Mouse (Mus musculus): ENCODE measurements around the gene Slc22a5. TPM values are rescaled to one million over a fixed set of nuclear protein-coding genes. Genes with fewer than 3 reads are reported as not detected.
A peak's percentile ranks its signal among the peaks of the same experiment; 100 is the strongest.

Gene Slc22a5
- polyA plus RNA-seq, 1 experiment from 2014 or later = 32.0 TPM

GRCm38 (mm10) chr11:53900991-53901390 is 9.5 kb upstream of the Slc22a5 start:
- no peak overlapping the region for H3K4me3 ChIP-seq (replicated peaks; ENCODE audit: low read depth, low read length)
- no peak overlapping the region for H3K9ac ChIP-seq (ENCODE audit: low read depth, low read length)
- H3K4me2 ChIP-seq (ENCODE audit: low read length) = no peak overlapping the region
- no peak for ATAC-seq (replicated peaks; ENCODE audit: low FRiP score, low read depth)
- no peaks in the 10 kb centered on the region for H3K27me3 ChIP-seq (ENCODE audit: insufficient read depth, low read length)
- no peak for DNase-seq (ENCODE audit: low spot score)
- no peak for TF ChIP-seq CTCF (IDR thresholded peaks at IDR 0.05; ENCODE audit: low read depth)
- peaks cover 10% of the 10 kb centered on the region; the same call in 1 of the 2 replicates for H3K4me1 ChIP-seq (replicated peaks; ENCODE audit: insufficient read depth, low read length)
- no peaks in the 10 kb centered on the region for H3K9me3 ChIP-seq (replicated peaks; ENCODE audit: low read length)
- no peaks in the 10 kb centered on the region for H3K36me3 ChIP-seq (ENCODE audit: insufficient read depth, low read length)
- no peak overlapping the region for H3K27ac ChIP-seq
- WGBS = 52% methylated on average over 1 of the region's 1 CpGs

GRCm38 (mm10) chr11:53899981-53900380 is 8.5 kb upstream of the Slc22a5 start:
- H3K9ac ChIP-seq (ENCODE audit: low read depth, low read length) = no peak overlapping the region
- 89% methylated on average over 6 of the region's 6 CpGs for WGBS
- no peak overlapping the region for H3K4me2 ChIP-seq (ENCODE audit: low read length)
- no peaks in the 10 kb centered on the region for H3K27me3 ChIP-seq (ENCODE audit: insufficient read depth, low read length)
- H3K27ac ChIP-seq = no peak overlapping the region
- ATAC-seq (replicated peaks; ENCODE audit: low FRiP score, low read depth) (no peak), DNase-seq (ENCODE audit: low spot score) (no peak)
- no peaks in the 10 kb centered on the region for H3K9me3 ChIP-seq (replicated peaks; ENCODE audit: low read length)
- no peak for TF ChIP-seq CTCF (IDR thresholded peaks at IDR 0.05; ENCODE audit: low read depth)
- no peak overlapping the region for H3K4me3 ChIP-seq (replicated peaks; ENCODE audit: low read depth, low read length)
- H3K4me1 ChIP-seq (replicated peaks; ENCODE audit: insufficient read depth, low read length) = peaks cover 10% of the 10 kb centered on the region; the same call in 1 of the 2 replicates
- H3K36me3 ChIP-seq (ENCODE audit: insufficient read depth, low read length) = no peaks in the 10 kb centered on the region

- peak; percentile 54; the same call in 1 of the 2 replicates for ATAC-seq (replicated peaks; ENCODE audit: low FRiP score, low read depth)
- DNase-seq (ENCODE audit: low spot score) = no peak
- Histone ChIP-seq H3K4me3 (replicated peaks; ENCODE audit: low read depth, low read length) (no peak overlapping the region), H3K9me3 (replicated peaks; ENCODE audit: low read length) (no peaks in the 10 kb centered on the region), H3K36me3 (ENCODE audit: insufficient read depth, low read length) (no peaks in the 10 kb centered on the region), H3K9ac (ENCODE audit: low read depth, low read length) (no peak overlapping the region), H3K4me2 (ENCODE audit: low read length) (no peak overlapping the region), H3K4me1 (replicated peaks; ENCODE audit: insufficient read depth, low read length) (0 out of 2 replicates have a peak, but pooled peaks cover 4% of the 10 kb centered on the region), H3K27ac (no peak overlapping the region), H3K27me3 (ENCODE audit: insufficient read depth, low read length) (no peaks in the 10 kb centered on the region)
- 22% methylated on average over 3 of the region's 3 CpGs for WGBS
- TF ChIP-seq CTCF (IDR thresholded peaks at IDR 0.05; ENCODE audit: low read depth) = no peak
Observed at GRCm38 (mm10) chr11:53899004-53899403, 7.5 kb upstream of the Slc22a5 start.

GRCm38 (mm10) chr11:53896935-53897334 is 5.5 kb upstream of the Slc22a5 start:
- 74% methylated on average over 6 of the region's 6 CpGs for WGBS
- H3K4me3 ChIP-seq (replicated peaks; ENCODE audit: low read depth, low read length) = no peak overlapping the region
- H3K4me2 ChIP-seq (ENCODE audit: low read length) = no peak overlapping the region
- no peak for TF ChIP-seq CTCF (IDR thresholded peaks at IDR 0.05; ENCODE audit: low read depth)
- ATAC-seq (replicated peaks; ENCODE audit: low FRiP score, low read depth) (no peak), DNase-seq (ENCODE audit: low spot score) (no peak)
- no peaks in the 10 kb centered on the region for H3K27me3 ChIP-seq (ENCODE audit: insufficient read depth, low read length)
- no peaks in the 10 kb centered on the region; the same call in 1 of the 2 replicates for H3K4me1 ChIP-seq (replicated peaks; ENCODE audit: insufficient read depth, low read length)
- no peaks in the 10 kb centered on the region for H3K9me3 ChIP-seq (replicated peaks; ENCODE audit: low read length)
- H3K9ac ChIP-seq (ENCODE audit: low read depth, low read length) = no peak overlapping the region
- no peaks in the 10 kb centered on the region for H3K36me3 ChIP-seq (ENCODE audit: insufficient read depth, low read length)
- no peak overlapping the region for H3K27ac ChIP-seq

GRCm38 (mm10) chr11:53893451-53893850 is 2.0 kb upstream of the Slc22a5 start:
- Histone ChIP-seq H3K36me3 (ENCODE audit: insufficient read depth, low read length) (no peaks in the 10 kb centered on the region), H3K27ac (no peak overlapping the region), H3K9me3 (replicated peaks; ENCODE audit: low read length) (no peaks in the 10 kb centered on the region), H3K4me1 (replicated peaks; ENCODE audit: insufficient read depth, low read length) (peaks cover 3% of the 10 kb centered on the region), H3K27me3 (ENCODE audit: insufficient read depth, low read length) (no peaks in the 10 kb centered on the region), H3K4me2 (ENCODE audit: low read length) (no peak overlapping the region), H3K9ac (ENCODE audit: low read depth, low read length) (no peak overlapping the region), H3K4me3 (replicated peaks; ENCODE audit: low read depth, low read length) (no peak overlapping the region)
- WGBS = 68% methylated on average over 2 of the region's 2 CpGs
- no peak for TF ChIP-seq CTCF (IDR thresholded peaks at IDR 0.05; ENCODE audit: low read depth)
- ATAC-seq (replicated peaks; ENCODE audit: low FRiP score, low read depth) (no peak), DNase-seq (ENCODE audit: low spot score) (no peak)

- Histone ChIP-seq H3K27me3 (ENCODE audit: insufficient read depth, low read length) (no peaks in the 10 kb centered on the region), H3K36me3 (ENCODE audit: insufficient read depth, low read length) (no peaks in the 10 kb centered on the region), H3K9ac (ENCODE audit: low read depth, low read length) (no peak overlapping the region), H3K4me1 (replicated peaks; ENCODE audit: insufficient read depth, low read length) (peaks cover 8% of the 10 kb centered on the region), H3K4me3 (replicated peaks; ENCODE audit: low read depth, low read length) (no peak overlapping the region), H3K9me3 (replicated peaks; ENCODE audit: low read length) (no peaks in the 10 kb centered on the region), H3K27ac (no peak overlapping the region), H3K4me2 (ENCODE audit: low read length) (no peak overlapping the region)
- 0 out of 2 replicates have a peak, but pooled peaks have one; percentile 2 for TF ChIP-seq CTCF (IDR thresholded peaks at IDR 0.05; ENCODE audit: low read depth)
- 24% methylated on average over 9 of the region's 9 CpGs for WGBS
- peak; percentile 65 for DNase-seq (ENCODE audit: low spot score)
- no peak for ATAC-seq (replicated peaks; ENCODE audit: low FRiP score, low read depth)
Observed at GRCm38 (mm10) chr11:53892716-53893416, 1.4 kb upstream of the Slc22a5 start.
